Mouse (Mus musculus): Measurements from ENCODE around the gene Tm4sf20. TPM values are rescaled to one million over a fixed set of nuclear protein-coding genes. Genes with fewer than 3 reads are reported as not detected.

Tm4sf20 gene
- polyA plus RNA-seq, 1 experiment from 2014 or later: 0.23 TPM

- Histone ChIP-seq H3K27me3 (ENCODE audit: control insufficient read depth, insufficient read depth, low read length) (peaks cover 2% of the 10 kb centered on the region; the same call in 1 of the 2 replicates), H3K9me3 (ENCODE audit: control insufficient read depth, low read length) (no peaks in the 10 kb centered on the region), H3K4me2 (ENCODE audit: low read depth, low read length, severe bottlenecking) (no peak overlapping the region), H3K4me1 (replicated peaks; ENCODE audit: control insufficient read depth, insufficient read depth, low read length) (no peaks in the 10 kb centered on the region), H3K27ac (ENCODE audit: low read depth, low read length) (no peak overlapping the region), H3K9ac (ENCODE audit: low read length) (no peak overlapping the region), H3K4me3 (ENCODE audit: low read depth, low read length) (no peak overlapping the region), H3K36me3 (ENCODE audit: control insufficient read depth, insufficient read depth, low read length) (no peaks in the 10 kb centered on the region)
- no peak for ATAC-seq (replicated peaks; ENCODE audit: low FRiP score)
- whole genome bisulfite sequencing: 86% methylated on average over 9 of the region's 9 CpGs
- no peak for DNase-seq (ENCODE audit: low spot score)
Observed at GRCm38 (mm10) chr1:82717816-82718512, 50.3 kb downstream of the Tm4sf20 start.

Other genes starting within 250 kb of the Tm4sf20 start
- 0.12 and 0.21 TPM in 2 replicates for gene Col4a4, start 181.6 kb downstream of the Tm4sf20 start, polyA plus RNA-seq (2014; fragmentation: Nextera tagmentation; extraction: Ambion mirVana)
- 0.08 and 0.28 TPM in 2 replicates for gene Col4a3, start 181.5 kb downstream of the Tm4sf20 start, polyA plus RNA-seq (2014; fragmentation: Nextera tagmentation; extraction: Ambion mirVana)
- gene Mff, start 43.6 kb downstream of the Tm4sf20 start, polyA plus RNA-seq (2014; fragmentation: Nextera tagmentation; extraction: Ambion mirVana): 268 and 290 TPM in 2 replicates
- gene Gm47791, start 2.8 kb upstream of the Tm4sf20 start, polyA plus RNA-seq (2014; fragmentation: Nextera tagmentation; extraction: Ambion mirVana): not detected in 2 replicates
- gene Agfg1, start 71.0 kb upstream of the Tm4sf20 start, polyA plus RNA-seq (2014; fragmentation: Nextera tagmentation; extraction: Ambion mirVana): 47.3 and 49.5 TPM in 2 replicates
- 0.47 TPM in 1 of 2 replicates, not detected in the other for gene A030005L19Rik, start 144.9 kb upstream of the Tm4sf20 start, polyA plus RNA-seq (2014; fragmentation: Nextera tagmentation; extraction: Ambion mirVana)
- not detected in 2 replicates for gene A030014E15Rik, start 156.5 kb upstream of the Tm4sf20 start, polyA plus RNA-seq (2014; fragmentation: Nextera tagmentation; extraction: Ambion mirVana)
- gene Gm6217, start 162.9 kb upstream of the Tm4sf20 start, polyA plus RNA-seq (2014; fragmentation: Nextera tagmentation; extraction: Ambion mirVana): not detected in 2 replicates
- gene A030003K21Rik, start 174.9 kb upstream of the Tm4sf20 start, polyA plus RNA-seq (2014; fragmentation: Nextera tagmentation; extraction: Ambion mirVana): not detected in 2 replicates
- gene Gm7544, start 187.6 kb upstream of the Tm4sf20 start, polyA plus RNA-seq (2014; fragmentation: Nextera tagmentation; extraction: Ambion mirVana): not detected in 2 replicates
- gene Gm47955, start 191.8 kb upstream of the Tm4sf20 start, polyA plus RNA-seq (2014; fragmentation: Nextera tagmentation; extraction: Ambion mirVana): not detected in 2 replicates
- gene Gm47959, start 232.1 kb upstream of the Tm4sf20 start, polyA plus RNA-seq (2014; fragmentation: Nextera tagmentation; extraction: Ambion mirVana): not detected in 2 replicates

All from forebrain, embryonic 11.5 days (tissue).